Mouse (Mus musculus): ENCODE measurements around the gene Foxl1.
"Not testable (repeated sequence)": the region's sequence is repeated elsewhere in the genome, so short reads cannot be mapped to it uniquely, and the experiment has no call there.

Gene Foxl1

GRCm38 (mm10) chr8:121124547-121125239 is 3.0 kb upstream of the Foxl1 start:
- peak; percentile 32 for DNase-seq (ENCODE audit: low read depth, low spot score)

- DNase-seq (ENCODE audit: low read depth, low spot score): peak; percentile 94
These were observed 2.3 kb upstream of the Foxl1 start for GRCm38 (mm10) chr8:121125311-121125876.

DNA sequence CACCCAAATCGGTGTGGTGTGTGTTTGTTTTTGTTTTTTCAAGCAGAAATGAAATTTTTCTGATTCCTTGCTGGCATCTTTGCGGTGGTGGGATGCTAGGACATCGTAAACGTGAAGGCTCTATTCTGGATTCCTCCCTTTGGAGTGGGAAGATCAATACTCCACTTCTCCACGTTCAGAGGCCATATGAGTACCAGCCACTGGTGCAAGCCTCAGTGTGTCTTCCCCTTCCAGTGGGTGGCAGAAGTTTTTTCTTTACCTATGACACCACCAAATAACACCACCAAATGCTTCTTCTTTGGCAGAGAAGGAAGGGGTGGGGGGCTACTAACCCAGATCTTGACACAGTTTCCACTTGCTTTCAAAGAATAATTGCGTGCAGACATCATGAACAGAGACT is 1.5 kb upstream of the Foxl1 start:
- DNase-seq (ENCODE audit: low read depth, low spot score): no peak

- DNase-seq (ENCODE audit: low read depth, low spot score): no peak
These were observed 1.0 kb upstream of the Foxl1 start for GRCm38 (mm10) chr8:121126694-121127093.

GRCm38 (mm10) chr8:121127291-121127701 is 444 bp upstream of the Foxl1 start:
- DNase-seq (ENCODE audit: low read depth, low spot score): no peak

- DNase-seq (ENCODE audit: low read depth, low spot score): no peak
These were observed 958 bp downstream of the Foxl1 start for GRCm38 (mm10) chr8:121128531-121129264.

DNA sequence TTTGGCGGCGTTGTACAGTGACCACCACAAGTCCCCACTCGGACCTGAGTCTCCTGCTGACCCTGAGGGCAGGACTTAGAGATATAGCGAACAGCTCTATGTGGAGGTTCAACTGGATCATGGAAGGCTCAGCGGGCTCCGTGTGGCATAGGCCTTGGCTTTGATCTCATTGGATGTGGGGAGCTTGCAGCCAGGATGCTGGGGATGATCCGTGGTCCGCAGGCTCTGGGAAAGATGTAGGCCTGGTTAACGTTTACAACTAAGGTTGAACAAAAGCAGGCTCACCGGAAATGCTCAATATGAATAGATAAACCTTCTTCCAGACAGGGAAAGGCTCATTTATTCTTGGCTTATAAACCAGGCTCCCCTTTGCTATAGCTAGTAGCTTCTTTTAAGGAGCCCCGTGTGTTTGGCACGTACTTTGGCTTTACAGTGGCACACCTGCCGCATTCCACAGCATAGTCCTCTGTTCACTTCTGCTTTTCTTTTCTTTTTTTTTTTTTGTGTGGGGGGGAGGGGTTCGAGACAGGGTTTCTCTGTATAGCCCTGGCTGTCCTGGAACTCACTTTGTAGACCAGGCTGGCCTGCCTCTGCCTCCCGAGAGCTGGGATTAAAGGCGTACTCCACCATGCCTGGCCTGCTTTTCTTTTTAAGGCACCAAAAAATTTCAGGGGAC is 1.7 kb downstream of the Foxl1 start:
- no peak for DNase-seq (ENCODE audit: low read depth, low spot score)

- peak; percentile 63 for DNase-seq (ENCODE audit: low read depth, low spot score)
These were observed 2.8 kb downstream of the Foxl1 start for GRCm38 (mm10) chr8:121130522-121130921.

- no peak for DNase-seq (ENCODE audit: low read depth, low spot score)
These were observed 5.3 kb downstream of the Foxl1 start for GRCm38 (mm10) chr8:121132961-121133513.

DNA sequence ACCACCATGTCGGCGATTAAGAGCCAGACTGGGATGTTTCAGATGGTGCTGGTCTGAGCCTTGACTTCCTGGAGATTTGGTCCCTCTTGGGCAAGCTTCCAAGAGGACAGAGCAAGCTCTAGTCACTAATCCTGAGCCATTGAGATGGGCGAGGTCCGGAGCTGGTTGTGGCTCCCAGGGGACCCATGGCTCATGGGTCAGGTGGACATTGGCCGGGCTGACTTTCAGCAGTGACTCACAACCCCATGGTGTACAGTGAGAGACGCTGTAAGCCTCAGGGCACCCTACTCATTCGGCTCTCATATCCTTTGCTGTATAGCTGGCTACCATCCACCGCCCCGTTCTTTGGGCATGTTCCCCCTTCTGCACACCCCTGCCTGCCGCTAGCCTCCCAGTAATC is 6.4 kb downstream of the Foxl1 start:
- DNase-seq (ENCODE audit: low read depth, low spot score): no peak

GRCm38 (mm10) chr8:121134512-121134911 is 6.8 kb downstream of the Foxl1 start:
- DNase-seq (ENCODE audit: low read depth, low spot score): no peak

DNA sequence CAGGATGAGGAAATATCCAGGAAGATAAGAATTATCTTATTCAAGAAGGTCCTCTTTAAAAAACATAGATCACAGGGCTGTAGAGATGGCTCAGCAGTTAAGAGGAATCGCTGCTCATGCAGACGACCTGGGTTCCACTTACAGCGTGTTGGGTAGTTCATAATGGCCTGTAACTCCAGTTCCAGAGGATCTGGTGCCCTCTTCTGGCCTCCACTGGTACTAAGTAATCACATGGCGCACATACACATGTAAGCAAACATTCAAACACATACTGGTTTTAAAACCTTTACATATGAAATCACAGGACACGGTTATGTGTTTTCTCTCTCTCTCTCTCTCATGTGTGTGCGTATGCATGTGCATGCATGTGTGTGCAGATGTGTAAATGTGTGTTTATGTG is 9.1 kb downstream of the Foxl1 start:
- peak; percentile 56 for DNase-seq (ENCODE audit: low read depth, low spot score)

DNA sequence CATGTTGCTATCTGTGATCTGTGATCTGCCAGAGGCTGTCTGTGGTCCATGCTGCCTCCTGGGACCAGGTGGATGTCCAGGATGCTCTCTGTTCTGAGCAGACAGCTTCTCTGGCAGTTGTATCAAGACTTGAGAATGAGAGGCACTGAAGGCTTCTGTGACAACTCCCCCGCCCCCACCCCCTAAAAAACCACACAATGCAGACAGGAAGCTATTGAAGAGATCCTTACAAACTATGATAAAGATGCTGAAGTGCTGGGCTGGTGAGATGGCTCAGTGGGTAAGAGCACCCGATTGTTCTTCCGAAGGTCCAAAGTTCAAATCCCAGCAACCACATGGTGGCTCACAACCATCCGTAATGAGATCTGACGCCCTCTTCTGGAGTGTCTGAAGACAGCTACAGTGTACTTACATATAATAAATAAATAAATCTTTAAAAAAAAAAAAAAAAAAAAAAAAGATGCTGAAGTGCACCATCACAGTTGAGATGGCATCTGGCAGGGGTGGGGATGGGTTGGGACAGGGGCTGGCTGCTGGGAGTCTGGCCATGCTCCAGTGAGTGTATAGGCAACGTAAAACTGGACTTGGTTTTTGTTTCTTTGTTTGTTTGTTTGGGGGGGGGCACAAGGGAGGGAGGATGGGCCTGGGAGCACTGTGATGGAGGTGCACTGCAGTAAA is 17.9 kb downstream of the Foxl1 start:
- not testable (repeated sequence) for DNase-seq (ENCODE audit: low read depth, low spot score)

- DNase-seq (ENCODE audit: low read depth, low spot score): no peak
These were observed 20.9 kb downstream of the Foxl1 start for GRCm38 (mm10) chr8:121148573-121149083.

DNA sequence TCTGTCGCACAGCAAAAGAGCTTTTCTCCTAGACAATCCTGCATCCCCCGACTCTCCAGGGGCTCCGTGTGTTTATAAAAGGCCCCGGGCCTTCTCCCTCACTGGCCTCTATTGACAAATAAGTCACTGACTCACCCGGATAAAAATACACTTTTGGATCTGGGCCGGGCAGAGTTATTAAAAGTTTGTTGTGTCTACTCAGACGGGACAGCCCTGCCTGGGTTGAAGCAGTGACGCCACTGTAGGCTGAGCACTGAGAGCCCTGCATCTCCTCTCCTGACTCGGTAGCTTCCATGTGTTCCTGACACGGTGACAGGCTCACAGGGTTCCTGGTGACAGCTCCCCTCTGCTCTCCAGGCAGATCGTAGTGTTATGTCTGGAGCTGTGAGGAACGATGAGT is 24.7 kb downstream of the Foxl1 start:
- DNase-seq (ENCODE audit: low read depth, low spot score): no peak

- no peak for DNase-seq (ENCODE audit: low read depth, low spot score)
These were observed 29.3 kb downstream of the Foxl1 start for GRCm38 (mm10) chr8:121156990-121157491.

- DNase-seq (ENCODE audit: low read depth, low spot score): no peak
These were observed 31.1 kb downstream of the Foxl1 start for GRCm38 (mm10) chr8:121158812-121159211.

DNA sequence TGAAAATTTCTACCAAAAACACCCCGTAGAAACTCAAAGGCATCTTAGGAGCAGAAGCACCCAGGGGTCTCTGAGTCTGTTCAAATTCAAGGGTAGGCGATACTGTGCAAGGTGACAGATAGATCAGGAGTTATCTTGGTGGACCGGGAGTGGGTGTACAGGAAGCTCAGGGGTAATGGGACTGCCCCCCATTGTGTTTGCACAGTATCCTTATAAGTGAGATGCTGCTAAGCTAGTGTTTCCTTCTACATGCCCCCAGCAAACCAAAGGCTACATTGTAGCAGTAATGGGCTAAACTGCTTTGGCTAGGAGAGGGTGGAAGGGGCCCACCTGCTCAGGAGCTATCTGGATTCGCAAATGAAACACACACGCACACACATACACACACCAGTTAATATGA is 33.7 kb downstream of the Foxl1 start:
- DNase-seq (ENCODE audit: low read depth, low spot score): no peak

- DNase-seq (ENCODE audit: low read depth, low spot score): no peak
These were observed 34.7 kb downstream of the Foxl1 start for GRCm38 (mm10) chr8:121162413-121162812.

DNA sequence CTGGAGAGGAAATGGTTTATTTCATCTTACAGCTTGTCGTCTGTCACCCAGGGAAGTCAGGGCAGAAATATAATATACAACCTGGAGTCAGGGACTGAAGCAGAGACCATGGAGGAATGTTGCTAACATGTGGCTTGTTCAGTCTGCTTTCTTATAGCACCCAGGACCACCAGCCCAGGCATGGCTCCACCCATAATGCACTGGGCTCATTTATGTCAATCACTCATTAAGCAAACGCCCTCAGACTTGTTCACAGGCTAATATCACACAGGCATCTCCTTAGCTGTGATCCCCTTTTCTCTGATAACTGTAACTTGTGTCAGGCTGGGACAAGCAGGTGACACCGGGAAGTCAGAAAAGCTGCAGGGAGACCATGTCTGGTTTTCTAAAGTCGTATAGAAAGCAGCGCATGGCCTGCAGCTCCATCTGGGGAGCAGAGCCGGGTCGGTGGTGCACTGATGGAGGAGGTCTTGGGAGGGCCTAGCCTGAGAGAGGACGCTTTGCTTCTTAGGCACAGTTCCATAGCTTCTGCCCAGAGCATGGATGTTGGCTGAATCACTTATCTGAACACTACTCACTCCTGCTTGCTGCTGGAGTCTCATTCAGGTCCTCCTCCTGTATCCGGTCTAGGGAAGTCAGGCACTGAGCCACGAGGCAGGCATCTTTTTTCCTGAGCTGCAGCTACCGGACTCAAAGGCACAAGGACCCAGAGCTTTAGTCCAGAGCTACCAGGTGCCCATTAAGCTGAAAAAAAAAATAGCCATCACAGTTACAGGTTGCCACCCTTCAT is 35.4 kb downstream of the Foxl1 start:
- no peak for DNase-seq (ENCODE audit: low read depth, low spot score)
